Mouse (Mus musculus): ENCODE measurements around the gene Cacna1d.

The Cacna1d gene

GRCm38 (mm10) chr14:30491342-30491741 is at the start of gene Cacna1d:
Gene Cacna1d (minus strand): TSS chr14:30491455.
- DNase-seq (ENCODE audit: low read depth, low spot score) = no peak

- no peak for DNase-seq (ENCODE audit: low read depth, low spot score)
Observed at GRCm38 (mm10) chr14:30533780-30534450, 42.7 kb upstream of the Cacna1d start.

GRCm38 (mm10) chr14:30531896-30532295 is 40.6 kb upstream of the Cacna1d start:
- no peak for DNase-seq (ENCODE audit: low read depth, low spot score)

DNA sequence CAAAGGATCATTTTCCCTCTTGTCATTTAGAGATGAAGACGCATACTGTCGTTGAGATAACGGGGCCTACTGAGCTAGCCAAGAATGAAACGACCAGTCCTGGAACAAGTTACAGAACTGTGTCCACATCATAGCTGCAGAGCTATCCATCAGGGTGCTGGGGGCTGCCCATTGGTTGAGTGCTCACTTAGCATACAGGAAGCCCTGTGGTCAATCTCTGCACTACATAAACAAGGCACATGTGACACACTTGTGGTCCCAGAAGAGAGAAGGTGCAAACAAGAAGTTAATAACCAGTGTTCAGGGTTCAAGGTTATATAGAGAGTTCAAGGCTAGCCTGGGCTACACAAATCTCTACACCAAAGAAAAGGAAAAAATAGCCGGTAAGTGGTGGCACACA is 40.2 kb upstream of the Cacna1d start:
- DNase-seq (ENCODE audit: low read depth, low spot score) = no peak

- no peak for DNase-seq (ENCODE audit: low read depth, low spot score)
Observed at GRCm38 (mm10) chr14:30530726-30531269, 39.5 kb upstream of the Cacna1d start.

- DNase-seq (ENCODE audit: low read depth, low spot score) = no peak
Observed at GRCm38 (mm10) chr14:30529454-30529853, 38.2 kb upstream of the Cacna1d start.

DNA sequence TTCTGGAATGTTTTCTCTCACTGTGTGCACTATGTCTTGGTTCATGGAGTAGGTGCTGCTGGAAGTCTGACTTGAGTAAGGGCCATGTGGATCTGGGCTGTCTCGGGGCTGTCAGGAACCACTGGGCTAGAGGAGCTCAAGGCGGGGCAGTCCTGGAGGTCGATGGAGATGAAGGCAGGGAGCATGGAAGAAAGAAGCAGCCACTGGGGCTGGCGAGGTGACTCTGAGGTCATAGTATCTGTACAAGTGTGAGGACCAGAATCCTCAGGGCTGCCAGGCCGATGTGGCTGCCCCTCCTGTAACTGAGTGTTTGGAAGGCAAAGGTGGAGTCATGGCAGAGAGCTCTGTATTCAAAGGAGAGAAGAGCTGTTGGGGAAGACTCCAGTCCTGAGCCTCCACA is 37.7 kb upstream of the Cacna1d start:
- DNase-seq (ENCODE audit: low read depth, low spot score) = no peak

- no peak for DNase-seq (ENCODE audit: low read depth, low spot score)
Observed at GRCm38 (mm10) chr14:30528392-30528791, 37.1 kb upstream of the Cacna1d start.

- no peak for DNase-seq (ENCODE audit: low read depth, low spot score)
Observed at GRCm38 (mm10) chr14:30523356-30523755, 32.1 kb upstream of the Cacna1d start.

GRCm38 (mm10) chr14:30519323-30519722 is 28.1 kb upstream of the Cacna1d start:
- no peak for DNase-seq (ENCODE audit: low read depth, low spot score)

- DNase-seq (ENCODE audit: low read depth, low spot score) = no peak
Observed at GRCm38 (mm10) chr14:30515931-30516723, 24.9 kb upstream of the Cacna1d start.

DNA sequence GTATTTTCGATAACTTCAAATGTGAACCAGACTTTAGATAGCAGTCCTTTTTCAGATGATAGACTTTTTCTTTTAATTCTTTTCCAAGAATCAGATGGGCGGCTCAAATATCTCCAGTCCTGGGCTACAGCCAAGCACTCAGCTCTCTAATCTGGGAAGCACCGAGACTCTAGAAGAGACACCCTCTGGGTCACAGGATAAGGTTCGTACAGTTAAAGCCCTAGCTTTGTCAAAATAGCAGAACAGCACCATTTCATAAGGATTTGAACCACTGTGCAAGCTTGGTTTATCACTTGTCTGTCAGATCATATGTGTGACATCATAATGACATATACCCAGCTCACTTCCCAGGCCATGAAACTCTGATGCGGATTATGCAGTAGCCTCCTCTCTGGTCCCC is 21.6 kb upstream of the Cacna1d start:
- no peak for DNase-seq (ENCODE audit: low read depth, low spot score)

GRCm38 (mm10) chr14:30510214-30510763 is 19.0 kb upstream of the Cacna1d start:
- DNase-seq (ENCODE audit: low read depth, low spot score) = no peak

DNA sequence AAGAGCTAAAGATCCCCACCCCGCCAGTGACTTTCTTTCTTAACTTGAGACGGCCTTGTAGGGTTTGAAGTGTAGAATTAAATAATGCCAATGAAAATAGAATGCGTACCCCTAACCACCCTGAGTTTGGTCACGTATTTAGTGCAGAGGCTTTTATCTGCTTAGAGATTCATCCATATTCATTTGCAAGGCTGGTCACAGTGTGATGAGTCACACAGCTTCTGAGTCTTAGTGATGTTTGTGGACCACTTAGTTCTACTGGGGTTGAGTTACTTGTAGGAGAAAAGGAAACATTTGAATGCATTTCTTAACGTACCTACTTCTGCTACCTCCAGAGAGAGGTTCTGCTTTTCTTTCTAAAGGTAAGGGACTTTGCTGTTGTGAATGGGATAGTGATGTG is 13.7 kb upstream of the Cacna1d start:
- DNase-seq (ENCODE audit: low read depth, low spot score) = no peak

- no peak for DNase-seq (ENCODE audit: low read depth, low spot score)
Observed at GRCm38 (mm10) chr14:30498202-30498601, 6.9 kb upstream of the Cacna1d start.

DNA sequence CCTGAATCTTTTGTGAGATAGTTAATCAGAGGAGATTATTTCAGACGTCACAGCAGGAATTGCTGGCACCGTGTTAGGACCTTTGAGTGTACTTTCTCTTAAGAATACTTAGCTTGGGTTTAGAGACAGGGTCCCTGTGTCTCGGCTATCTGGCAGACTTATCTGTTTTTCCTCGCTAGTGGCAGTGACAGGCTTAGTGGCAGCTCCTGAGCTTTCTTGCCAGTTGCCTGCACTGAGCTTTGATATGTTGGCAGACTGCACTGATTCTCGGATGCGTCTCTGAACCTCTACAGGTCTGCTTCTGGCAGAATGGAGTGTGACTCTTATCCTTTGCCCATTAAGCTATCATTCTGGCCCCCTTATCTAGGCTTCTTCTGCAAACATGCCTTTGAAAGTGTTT is 3.7 kb upstream of the Cacna1d start:
- no peak for DNase-seq (ENCODE audit: low read depth, low spot score)

- no peak for DNase-seq (ENCODE audit: low read depth, low spot score)
Observed at GRCm38 (mm10) chr14:30493276-30493675, 2.0 kb upstream of the Cacna1d start.

- peak; percentile 92 for DNase-seq (ENCODE audit: low read depth, low spot score)
Observed at GRCm38 (mm10) chr14:30479361-30479948, 11.8 kb downstream of the Cacna1d start, which contains the start of gene Dcp1a. Gene Dcp1a (plus strand): TSS chr14:30479535.

- DNase-seq (ENCODE audit: low read depth, low spot score) = no peak
Observed at GRCm38 (mm10) chr14:30474416-30474815, 16.8 kb downstream of the Cacna1d start.

DNA sequence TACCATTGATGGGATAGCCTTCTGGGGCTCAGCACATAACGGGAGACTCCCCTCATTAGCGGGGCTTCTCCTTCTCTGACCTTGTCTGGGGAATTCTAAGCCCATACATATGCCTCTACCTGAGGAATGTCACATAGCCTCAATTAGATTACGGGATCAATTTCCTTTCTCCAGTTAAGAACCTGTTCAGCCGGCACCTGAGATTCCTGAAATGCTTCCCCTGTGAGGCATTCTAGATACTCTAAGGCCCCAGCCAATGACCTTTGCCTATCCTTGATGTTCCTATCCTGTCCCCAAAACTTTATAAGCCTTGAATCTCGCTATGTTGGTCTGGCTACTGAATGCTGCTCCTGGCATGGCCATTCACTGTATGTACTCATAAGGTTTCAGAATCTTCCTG is 17.6 kb downstream of the Cacna1d start:
- DNase-seq (ENCODE audit: low read depth, low spot score) = no peak

GRCm38 (mm10) chr14:30463312-30463711 is 27.9 kb downstream of the Cacna1d start:
- no peak for DNase-seq (ENCODE audit: low read depth, low spot score)

DNA sequence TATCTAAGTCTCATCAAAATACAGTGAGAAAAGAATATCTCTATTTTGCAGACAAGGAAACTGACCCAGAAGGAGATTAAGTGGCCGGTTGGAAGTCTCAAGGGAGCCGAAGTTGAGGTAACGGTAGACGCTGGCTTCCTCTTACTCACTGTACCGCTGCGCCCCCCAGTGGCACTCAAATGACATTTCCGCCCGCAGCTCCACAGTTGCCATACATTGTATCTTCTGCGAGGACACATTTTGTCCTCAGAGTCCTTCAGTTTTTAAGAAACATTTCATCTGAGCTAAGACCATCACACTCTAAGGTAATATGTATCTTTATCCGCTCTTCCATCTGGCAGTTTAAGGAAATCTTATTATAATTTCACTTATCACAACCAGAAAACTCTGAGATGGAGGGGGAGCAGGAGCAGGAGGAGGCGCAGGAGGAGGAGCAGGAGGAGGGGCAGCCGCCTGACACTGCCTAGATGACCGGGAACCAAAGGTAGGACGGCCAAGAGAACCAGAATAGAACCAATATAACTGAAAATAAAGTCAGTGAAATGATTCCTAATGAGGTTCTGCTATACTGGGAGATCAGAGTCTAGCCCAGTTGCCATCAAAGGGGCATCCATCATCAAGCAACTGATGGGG is 31.2 kb downstream of the Cacna1d start:
- peak; percentile 45 for DNase-seq (ENCODE audit: low read depth, low spot score)
